Mouse (Mus musculus) liver, embryonic 11.5 days (tissue): Measurements from ENCODE around the gene Tulp3. TPM values are rescaled to one million over a fixed set of nuclear protein-coding genes. Genes with fewer than 3 reads are reported as not detected.

ENCODE experiments used
- ATAC-seq: fragments of 200-750 bp; cut with Nextera tagmentation; replicated peaks from 2 replicates; pipeline ENCODE4 v1.8.0; 2017; ENCODE audit warnings: moderate number of reproducible peaks, mild to moderate bottlenecking, moderate TSS enrichment, moderate library complexity; ENCODE audit not compliant: low FRiP score
- DNase-seq: peaks from one replicate; pipeline ENCODE4 v3.0.0-alpha.2; 2017; ENCODE audit warnings: low spot score
- H3K27ac ChIP-seq: fragments of 300-500 bp; sonication (generic); 2 replicates; pipeline ENCODE4 v1.5.1; 2014; ENCODE audit warnings: mild to moderate bottlenecking, low read depth, low read length, control low read depth
- H3K27me3 ChIP-seq: fragments of 300-500 bp; sonication (generic); replicated peaks from 2 replicates; pipeline ENCODE4 v1.6.1; 2014; ENCODE audit warnings: low read length, mixed read lengths; ENCODE audit not compliant: control insufficient read depth, insufficient read depth
- H3K36me3 ChIP-seq: fragments of 300-500 bp; sonication (generic); 2 replicates; pipeline ENCODE4 v1.6.1; 2014; ENCODE audit warnings: mild to moderate bottlenecking, low read length, moderate library complexity, mixed read lengths; ENCODE audit not compliant: control insufficient read depth, insufficient read depth
- H3K4me1 ChIP-seq: fragments of 300-500 bp; sonication (generic); replicated peaks from 2 replicates; pipeline ENCODE4 v1.6.1; 2014; ENCODE audit warnings: low read length, mixed read lengths; ENCODE audit not compliant: control insufficient read depth, insufficient read depth
- H3K4me2 ChIP-seq: fragments of 300-500 bp; sonication (generic); 2 replicates; pipeline ENCODE4 v1.6.1; 2014; ENCODE audit warnings: mild to moderate bottlenecking, control low read depth, moderate library complexity
- H3K4me3 ChIP-seq: fragments of 300-500 bp; sonication (generic); 2 replicates; pipeline ENCODE4 v1.5.1; 2014; ENCODE audit warnings: low read depth, low read length, control low read depth
- H3K9ac ChIP-seq: fragments of 300-500 bp; sonication (generic); 2 replicates; pipeline ENCODE4 v1.6.1; 2014; ENCODE audit warnings: low read depth, low read length, control low read depth
- H3K9me3 ChIP-seq: fragments of 300-500 bp; sonication (generic); 2 replicates; pipeline ENCODE4 v1.6.1; 2016; ENCODE audit warnings: low read length, inconsistent platforms, mixed read lengths; ENCODE audit not compliant: control insufficient read depth
- WGBS: fragments of 180-500 bp; shearing (Covaris S2); extraction: QIAGEN DNeasy Blood & Tissue Kit; methylation state at CpG from one replicate; pipeline ENCODE4 v1.1.7; 2014; 5-methylcytosine and 5-hydroxymethylcytosine counted together
- polyA plus RNA-seq: library from polyadenylated mRNA; unstranded; fragments of >200 nt; fragmentation: Nextera tagmentation; extraction: Ambion mirVana; gene quantifications from 2 replicates; pipeline ENCODE4 v1.2.1, GENCODE M21; 2014

Gene Tulp3
- polyA plus RNA-seq, result 9.5 and 10.1 TPM in 2 replicates

- WGBS, result under 1% methylated on average over 42 of the region's 42 CpGs
- H3K27ac ChIP-seq, result peak within 1 kb of the TSS; percentile 33
- ATAC-seq, result peak; percentile 99
These were observed at the start of gene Tulp3 for GRCm38 (mm10) chr6:128355726-128356416. Tulp3 (minus strand) TSS chr6:128355851.

GRCm38 (mm10) chr6:128404708-128405107 lies 49.1 kb upstream of the Tulp3 start:
- H3K4me1 ChIP-seq, result no peaks in the 10 kb centered on the region
- H3K9me3 ChIP-seq, result no peaks in the 10 kb centered on the region
- WGBS, result 73% methylated on average over 5 of the region's 5 CpGs
- no peaks in the 10 kb centered on the region for H3K27me3 ChIP-seq
- H3K9ac ChIP-seq, result no peak overlapping the region
- H3K4me3 ChIP-seq, result no peak overlapping the region
- H3K27ac ChIP-seq, result no peak overlapping the region
- ATAC-seq (no peak), DNase-seq (no peak)
- H3K36me3 ChIP-seq, result peaks cover 7% of the 10 kb centered on the region
- no peak overlapping the region for H3K4me2 ChIP-seq

More at GRCm38 (mm10) chr6:128355726-128356416, at the start of gene Tulp3:
- Histone ChIP-seq H3K9me3 (no peaks in the 10 kb centered on the region), H3K4me2 (peak within 1 kb of the TSS; percentile 93), H3K4me3 (peak within 1 kb of the TSS; percentile 70), H3K36me3 (peaks cover 17% of the 10 kb centered on the region), H3K9ac (peak within 1 kb of the TSS; percentile 69), H3K27me3 (no peaks in the 10 kb centered on the region), H3K4me1 (peaks cover 4% of the 10 kb centered on the region; the same call in 1 of the 2 replicates)
- DNase-seq, result peak; percentile 99

- H3K27ac ChIP-seq, result no peak overlapping the region
- ATAC-seq (peak; percentile 32; the same call in 1 of the 2 replicates), DNase-seq (peak; percentile 39)
- H3K9me3 ChIP-seq, result no peaks in the 10 kb centered on the region
- no peak overlapping the region for H3K9ac ChIP-seq
- H3K4me1 ChIP-seq, result no peaks in the 10 kb centered on the region
- WGBS, result 64% methylated on average over 21 of the region's 21 CpGs
- no peaks in the 10 kb centered on the region for H3K36me3 ChIP-seq
- no peaks in the 10 kb centered on the region for H3K27me3 ChIP-seq
- H3K4me2 ChIP-seq, result peak overlapping the region; percentile 36
- H3K4me3 ChIP-seq, result no peak overlapping the region
These were observed 44.0 kb upstream of the Tulp3 start for GRCm38 (mm10) chr6:128399421-128400185.

GRCm38 (mm10) chr6:128398996-128399395 lies 43.3 kb upstream of the Tulp3 start, which contains the start of gene Nrip2:
Nrip2 (plus strand) TSS chr6:128399296.
- H3K9me3 ChIP-seq, result no peaks in the 10 kb centered on the region
- no peaks in the 10 kb centered on the region for H3K4me1 ChIP-seq
- H3K9ac ChIP-seq, result no peak within 1 kb of the TSS
- DNase-seq, result no peak
- peak within 1 kb of the TSS; percentile 36 for H3K4me2 ChIP-seq
- H3K4me3 ChIP-seq, result no peak within 1 kb of the TSS
- H3K36me3 ChIP-seq, result no peaks in the 10 kb centered on the region
- WGBS, result 72% methylated on average over 3 of the region's 3 CpGs
- H3K27me3 ChIP-seq, result no peaks in the 10 kb centered on the region
- H3K27ac ChIP-seq, result peak within 1 kb of the TSS; percentile 11; the same call in 1 of the 2 replicates
- no peak for ATAC-seq

- peak overlapping the region; percentile 11 for H3K27ac ChIP-seq
- ATAC-seq, result peak; percentile 52
These were observed 42.1 kb upstream of the Tulp3 start for GRCm38 (mm10) chr6:128397574-128398261.

GRCm38 (mm10) chr6:128390683-128391082 lies 35.0 kb upstream of the Tulp3 start:
- H3K36me3 ChIP-seq, result no peaks in the 10 kb centered on the region
- H3K27ac ChIP-seq, result no peak overlapping the region
- no peaks in the 10 kb centered on the region for H3K4me1 ChIP-seq
- no peaks in the 10 kb centered on the region for H3K9me3 ChIP-seq
- DNase-seq (no peak), ATAC-seq (no peak)
- no peak overlapping the region for H3K9ac ChIP-seq
- no peaks in the 10 kb centered on the region for H3K27me3 ChIP-seq
- H3K4me2 ChIP-seq, result no peak overlapping the region
- H3K4me3 ChIP-seq, result no peak overlapping the region
- 44% methylated on average over 1 of the region's 1 CpGs for WGBS

More at GRCm38 (mm10) chr6:128397574-128398261, 42.1 kb upstream of the Tulp3 start:
- no peak overlapping the region for H3K9ac ChIP-seq
- H3K4me1 ChIP-seq, result no peaks in the 10 kb centered on the region
- no peak for DNase-seq
- peak overlapping the region; percentile 17; the same call in 1 of the 2 replicates for H3K4me2 ChIP-seq
- no peaks in the 10 kb centered on the region for H3K9me3 ChIP-seq
- no peaks in the 10 kb centered on the region for H3K36me3 ChIP-seq
- WGBS, result 62% methylated on average over 7 of the region's 7 CpGs
- no peaks in the 10 kb centered on the region for H3K27me3 ChIP-seq
- no peak overlapping the region for H3K4me3 ChIP-seq

- no peaks in the 10 kb centered on the region for H3K9me3 ChIP-seq
- no peak overlapping the region for H3K27ac ChIP-seq
- H3K4me1 ChIP-seq, result no peaks in the 10 kb centered on the region
- DNase-seq, result no peak
- 80% methylated on average over 1 of the region's 1 CpGs for WGBS
- no peak overlapping the region for H3K9ac ChIP-seq
- H3K36me3 ChIP-seq, result no peaks in the 10 kb centered on the region
- H3K4me2 ChIP-seq, result no peak overlapping the region
- H3K27me3 ChIP-seq, result no peaks in the 10 kb centered on the region
- no peak overlapping the region for H3K4me3 ChIP-seq
- ATAC-seq, result no peak
These were observed 33.5 kb upstream of the Tulp3 start for GRCm38 (mm10) chr6:128389185-128389584.

- no peak for DNase-seq
- no peak for ATAC-seq
- no peak overlapping the region for H3K27ac ChIP-seq
- no peaks in the 10 kb centered on the region for H3K4me1 ChIP-seq
- H3K36me3 ChIP-seq, result no peaks in the 10 kb centered on the region
- no peak overlapping the region for H3K4me3 ChIP-seq
- WGBS, result 71% methylated on average over 1 of the region's 1 CpGs
- H3K9me3 ChIP-seq, result no peaks in the 10 kb centered on the region
- H3K27me3 ChIP-seq, result no peaks in the 10 kb centered on the region
- H3K4me2 ChIP-seq, result no peak overlapping the region
- no peak overlapping the region for H3K9ac ChIP-seq
These were observed 29.4 kb upstream of the Tulp3 start for GRCm38 (mm10) chr6:128385026-128385425.
